Mouse (Mus musculus): Measurements from ENCODE around the gene Bhmt. TPM values are rescaled to one million over a fixed set of nuclear protein-coding genes. Genes with fewer than 3 reads are reported as not detected.

Gene Bhmt
- total and polyA plus RNA-seq, 3 experiments, result 0.16 TPM; not detected in 2

- Histone ChIP-seq H3K9me3 (replicated peaks) (no peaks in the 10 kb centered on the region), H3K36me3 (replicated peaks) (no peaks in the 10 kb centered on the region), H3K27me3 (ENCODE audit: insufficient read depth, low read length) (peaks cover 19% of the 10 kb centered on the region), H3K4me3 (ENCODE audit: low read depth, low read length) (no peak overlapping the region), H3K4me1 (ENCODE audit: insufficient read depth, low read depth, low read length) (no peaks in the 10 kb centered on the region)
- no peak for TF ChIP-seq GATA1 (IDR thresholded peaks at IDR 0.05; ENCODE audit: borderline replicate concordance, low read length)
- no peak for TF ChIP-seq CTCF (IDR thresholded peaks at IDR 0.05; ENCODE audit: low read depth, low read length)
- ATAC-seq (ENCODE audit: extremely low read depth, insufficient number of reproducible peaks, low FRiP score, poor library complexity, severe bottlenecking) (no peak), DNase-seq (ENCODE audit: low spot score) (no peak)
Measured at GRCm38 (mm10) chr13:93639636-93640035, 1.9 kb upstream of the Bhmt start.

DNA sequence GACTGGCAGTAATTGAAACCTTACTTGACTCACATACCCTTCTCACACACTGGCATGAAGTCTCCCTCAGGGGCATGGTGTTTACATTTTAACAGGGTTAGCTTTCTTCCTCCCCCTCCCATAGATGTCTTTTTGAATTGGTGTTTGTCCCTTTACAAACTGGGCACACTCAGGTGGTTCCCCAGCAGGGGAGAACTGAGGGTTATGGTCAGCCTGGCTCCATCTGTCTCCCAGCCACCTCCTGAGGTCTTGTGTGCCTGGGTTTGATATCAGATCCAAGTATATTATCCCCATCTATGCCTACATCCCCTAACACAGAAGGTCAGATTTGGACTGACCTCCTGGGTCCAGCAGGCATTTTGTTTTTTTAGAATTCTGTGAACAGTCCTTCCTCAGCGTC lies 1.2 kb downstream of the Bhmt start:
- H3K4me3 ChIP-seq (ENCODE audit: low read depth, low read length), result no peak overlapping the region
- peaks cover 19% of the 10 kb centered on the region for H3K27me3 ChIP-seq (ENCODE audit: insufficient read depth, low read length)
- H3K4me1 ChIP-seq (ENCODE audit: insufficient read depth, low read depth, low read length), result no peaks in the 10 kb centered on the region
- H3K36me3 ChIP-seq (replicated peaks), result no peaks in the 10 kb centered on the region
- no peak for ATAC-seq (ENCODE audit: extremely low read depth, insufficient number of reproducible peaks, low FRiP score, poor library complexity, severe bottlenecking)
- no peak for TF ChIP-seq POLR2AphosphoS5 (IDR thresholded peaks at IDR 0.05; ENCODE audit: insufficient replicate concordance, low read depth, low read length)
- no peak for TF ChIP-seq CTCF (IDR thresholded peaks at IDR 0.05; ENCODE audit: low read depth, low read length)
- no peak for TF ChIP-seq GATA1 (IDR thresholded peaks at IDR 0.05; ENCODE audit: borderline replicate concordance, low read length)
- TF ChIP-seq GATA2 (IDR thresholded peaks at IDR 0.05; ENCODE audit: borderline replicate concordance, low read depth, low read length), result no peak
- TF ChIP-seq TAL1 (conservative IDR thresholded peaks at IDR 0.05; ENCODE audit: low read depth, low read length), result no peak
- no peaks in the 10 kb centered on the region for H3K9me3 ChIP-seq (replicated peaks)
- DNase-seq (ENCODE audit: low spot score), result no peak

DNA sequence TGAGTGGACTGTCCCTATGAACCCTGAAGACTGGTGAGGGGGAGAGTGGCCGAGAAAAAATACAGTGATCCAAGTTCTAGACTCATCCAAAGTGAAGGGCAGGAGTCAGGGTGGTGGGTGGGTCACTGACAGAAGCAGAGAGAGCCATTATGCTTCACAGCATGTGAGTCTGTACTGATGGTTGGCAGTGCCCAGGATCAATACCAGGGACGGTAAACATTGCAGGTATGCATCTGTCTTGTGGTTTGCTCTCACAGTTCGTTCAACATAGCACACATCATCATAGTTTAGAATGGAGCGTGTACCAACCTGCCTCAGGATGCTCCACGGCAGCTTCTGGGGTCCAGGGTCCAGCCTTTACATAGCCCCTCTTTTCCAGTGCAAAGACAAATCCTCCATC lies 4.8 kb downstream of the Bhmt start:
- no peak for TF ChIP-seq TAL1 (conservative IDR thresholded peaks at IDR 0.05; ENCODE audit: low read depth, low read length)
- no peak for TF ChIP-seq CTCF (IDR thresholded peaks at IDR 0.05; ENCODE audit: low read depth, low read length)
- TF ChIP-seq GATA1 (IDR thresholded peaks at IDR 0.05; ENCODE audit: borderline replicate concordance, low read length), result no peak
- TF ChIP-seq POLR2AphosphoS5 (IDR thresholded peaks at IDR 0.05; ENCODE audit: insufficient replicate concordance, low read depth, low read length), result no peak
- TF ChIP-seq GATA2 (IDR thresholded peaks at IDR 0.05; ENCODE audit: borderline replicate concordance, low read depth, low read length), result no peak
- no peaks in the 10 kb centered on the region for H3K4me1 ChIP-seq (ENCODE audit: insufficient read depth, low read depth, low read length)
- no peak for ATAC-seq (ENCODE audit: extremely low read depth, insufficient number of reproducible peaks, low FRiP score, poor library complexity, severe bottlenecking)

GRCm38 (mm10) chr13:93630941-93631705 lies 6.6 kb downstream of the Bhmt start:
- Histone ChIP-seq H3K27me3 (ENCODE audit: insufficient read depth, low read length) (peaks cover 4% of the 10 kb centered on the region; the same call in 1 of the 2 replicates), H3K4me3 (ENCODE audit: low read depth, low read length) (no peak overlapping the region), H3K9me3 (replicated peaks) (no peaks in the 10 kb centered on the region), H3K4me1 (ENCODE audit: insufficient read depth, low read depth, low read length) (no peaks in the 10 kb centered on the region), H3K36me3 (replicated peaks) (no peaks in the 10 kb centered on the region)
- DNase-seq (ENCODE audit: low spot score) (no peak), ATAC-seq (ENCODE audit: extremely low read depth, insufficient number of reproducible peaks, low FRiP score, poor library complexity, severe bottlenecking) (no peak)
- TF ChIP-seq TAL1 (conservative IDR thresholded peaks at IDR 0.05; ENCODE audit: low read depth, low read length), result no peak
- TF ChIP-seq POLR2AphosphoS5 (IDR thresholded peaks at IDR 0.05; ENCODE audit: insufficient replicate concordance, low read depth, low read length), result no peak
- no peak for TF ChIP-seq CTCF (IDR thresholded peaks at IDR 0.05; ENCODE audit: low read depth, low read length)
- no peak for TF ChIP-seq GATA1 (IDR thresholded peaks at IDR 0.05; ENCODE audit: borderline replicate concordance, low read length)
- TF ChIP-seq GATA2 (IDR thresholded peaks at IDR 0.05; ENCODE audit: borderline replicate concordance, low read depth, low read length), result no peak

More for the DNA sequence above, 4.8 kb downstream of the Bhmt start:
- DNase-seq (ENCODE audit: low spot score), result no peak
- Histone ChIP-seq H3K36me3 (replicated peaks) (no peaks in the 10 kb centered on the region), H3K4me3 (ENCODE audit: low read depth, low read length) (no peak overlapping the region), H3K9me3 (replicated peaks) (no peaks in the 10 kb centered on the region), H3K27me3 (ENCODE audit: insufficient read depth, low read length) (peaks cover 8% of the 10 kb centered on the region; the same call in 1 of the 2 replicates)

DNA sequence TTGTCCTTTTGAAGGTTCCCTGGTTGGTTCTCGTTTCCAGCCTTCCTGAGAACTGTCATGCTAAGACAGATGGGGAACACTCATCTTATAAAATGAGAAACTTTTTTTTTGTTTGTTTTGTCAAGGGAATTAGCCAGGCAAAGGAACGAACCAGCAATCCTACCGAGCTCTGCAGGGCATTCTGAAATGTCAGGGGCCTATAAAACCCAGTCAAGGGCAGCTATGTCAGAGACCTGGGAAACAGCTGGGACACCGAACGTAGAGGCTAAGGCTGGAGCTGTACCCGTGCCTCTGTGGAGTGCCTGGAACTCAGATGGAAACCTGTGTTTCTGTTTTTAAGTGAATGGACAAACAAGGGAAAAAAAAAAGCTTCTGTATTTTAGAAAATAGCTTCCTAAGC lies 8.9 kb downstream of the Bhmt start:
- no peaks in the 10 kb centered on the region for H3K9me3 ChIP-seq (replicated peaks)
- TF ChIP-seq GATA1 (IDR thresholded peaks at IDR 0.05; ENCODE audit: borderline replicate concordance, low read length) (no peak), GATA2 (IDR thresholded peaks at IDR 0.05; ENCODE audit: borderline replicate concordance, low read depth, low read length) (no peak)
- no peaks in the 10 kb centered on the region for H3K36me3 ChIP-seq (replicated peaks)
- H3K4me3 ChIP-seq (ENCODE audit: low read depth, low read length), result no peak overlapping the region
- DNase-seq (ENCODE audit: low spot score) (no peak), ATAC-seq (ENCODE audit: extremely low read depth, insufficient number of reproducible peaks, low FRiP score, poor library complexity, severe bottlenecking) (no peak)
- H3K27me3 ChIP-seq (ENCODE audit: insufficient read depth, low read length), result peaks cover 11% of the 10 kb centered on the region
- no peaks in the 10 kb centered on the region for H3K4me1 ChIP-seq (ENCODE audit: insufficient read depth, low read depth, low read length)

DNA sequence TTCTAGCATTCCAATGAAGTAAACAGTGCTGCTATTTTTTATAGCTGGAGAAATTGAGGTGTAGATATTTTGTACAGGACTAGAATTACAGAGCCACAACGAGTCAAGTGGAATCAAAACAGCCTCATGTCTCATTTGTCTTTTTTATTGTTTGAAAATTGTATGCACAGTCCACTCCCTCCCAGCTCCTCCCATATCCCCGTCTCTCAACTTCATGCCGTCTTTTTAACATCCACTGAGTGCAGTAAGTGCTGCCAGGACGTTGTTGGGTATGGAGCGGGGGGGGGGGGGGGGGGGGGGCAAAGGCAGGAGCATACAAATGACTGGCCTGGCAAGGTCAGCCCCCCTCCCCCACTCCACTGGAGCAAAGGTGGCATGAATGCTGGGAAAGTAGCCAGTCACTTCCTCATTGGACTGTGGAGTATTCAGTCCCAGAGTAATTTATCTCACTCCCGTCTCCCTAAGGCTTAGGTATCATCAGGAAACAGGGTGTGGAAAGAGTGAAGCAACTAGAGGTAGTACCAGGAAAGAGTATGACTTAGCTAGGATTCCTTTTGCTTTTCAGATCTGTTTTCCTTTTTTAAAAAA lies 23.3 kb downstream of the Bhmt start:
- Histone ChIP-seq H3K4me1 (ENCODE audit: insufficient read depth, low read depth, low read length) (no peaks in the 10 kb centered on the region), H3K36me3 (replicated peaks) (no peaks in the 10 kb centered on the region), H3K4me3 (ENCODE audit: low read depth, low read length) (no peak overlapping the region), H3K9me3 (replicated peaks) (no peaks in the 10 kb centered on the region), H3K27me3 (ENCODE audit: insufficient read depth, low read length) (peaks cover 13% of the 10 kb centered on the region)
- ATAC-seq (ENCODE audit: extremely low read depth, insufficient number of reproducible peaks, low FRiP score, poor library complexity, severe bottlenecking) (no peak), DNase-seq (ENCODE audit: low spot score) (no peak)
- TF ChIP-seq CTCF (IDR thresholded peaks at IDR 0.05; ENCODE audit: low read depth, low read length) (no peak), POLR2AphosphoS5 (IDR thresholded peaks at IDR 0.05; ENCODE audit: insufficient replicate concordance, low read depth, low read length) (no peak), GATA2 (IDR thresholded peaks at IDR 0.05; ENCODE audit: borderline replicate concordance, low read depth, low read length) (no peak), GATA1 (IDR thresholded peaks at IDR 0.05; ENCODE audit: borderline replicate concordance, low read length) (no peak), TAL1 (conservative IDR thresholded peaks at IDR 0.05; ENCODE audit: low read depth, low read length) (no peak)
